Mouse (Mus musculus) embryonic facial prominence, embryonic 13.5 days (tissue): ENCODE measurements at regions not wholly inside any gene's neighbourhood (a gene's known extent, or its start where the extent isn't known, plus 50 kb on each side); places are given as distances from the start of the nearest gene placed in this dataset.
"Not testable (repeated sequence)": the region's sequence is repeated elsewhere in the genome, so short reads cannot be mapped to it uniquely, and the experiment has no call there.

Source experiments
- ATAC-seq: fragments of 200-750 bp; cut with Nextera tagmentation; 2 replicates; pipeline ENCODE4 v1.8.0; 2017; ENCODE audit warnings: low read depth; ENCODE audit not compliant: insufficient number of reproducible peaks, insufficient read depth, low FRiP score, low TSS enrichment
- H3K27ac ChIP-seq: fragments of 300-500 bp; sonication (generic); 2 replicates; pipeline ENCODE4 v1.5.1; 2015; ENCODE audit warnings: moderate library complexity, mild to moderate bottlenecking, inconsistent platforms
- H3K27me3 ChIP-seq: fragments of 300-500 bp; sonication (generic); 2 replicates; pipeline ENCODE4 v1.6.1; 2015; ENCODE audit warnings: mild to moderate bottlenecking, inconsistent platforms
- H3K36me3 ChIP-seq: fragments of 300-500 bp; sonication (generic); 2 replicates; pipeline ENCODE4 v1.6.1; 2015; ENCODE audit warnings: mild to moderate bottlenecking, inconsistent platforms
- H3K4me1 ChIP-seq: fragments of 300-500 bp; sonication (generic); 2 replicates; pipeline ENCODE4 v1.6.1; 2015; ENCODE audit warnings: inconsistent platforms
- H3K4me2 ChIP-seq: fragments of 300-500 bp; sonication (generic); 2 replicates; pipeline ENCODE4 v1.6.1; 2015; ENCODE audit warnings: moderate library complexity, mild to moderate bottlenecking, inconsistent platforms
- H3K4me3 ChIP-seq: fragments of 300-500 bp; sonication (generic); 2 replicates; pipeline ENCODE4 v1.5.1; 2015; ENCODE audit warnings: mild to moderate bottlenecking, inconsistent platforms
- H3K9ac ChIP-seq: fragments of 300-500 bp; sonication (generic); 2 replicates; pipeline ENCODE4 v1.6.1; 2015; ENCODE audit warnings: mild to moderate bottlenecking, inconsistent platforms
- H3K9me3 ChIP-seq: fragments of 300-500 bp; sonication (generic); 2 replicates; pipeline ENCODE4 v1.6.1; 2016; ENCODE audit warnings: inconsistent platforms
- WGBS: fragments of 180-500 bp; shearing (Covaris S2); methylation state at CpG from one replicate; pipeline ENCODE4 v1.1.7; 2015; ENCODE audit warnings: mixed read lengths; 5-methylcytosine and 5-hydroxymethylcytosine counted together

GRCm38 (mm10) chr7:58436888-58437625 lies 218.9 kb upstream of the Atp10a start:
- H3K4me1 ChIP-seq, result no peaks in the 10 kb centered on the region
- H3K4me2 ChIP-seq, result no peak overlapping the region
- no peak overlapping the region for H3K27ac ChIP-seq
- no peak for ATAC-seq
- H3K4me3 ChIP-seq, result no peak overlapping the region
- no peaks in the 10 kb centered on the region for H3K27me3 ChIP-seq
- no peaks in the 10 kb centered on the region for H3K36me3 ChIP-seq
- H3K9ac ChIP-seq, result no peak overlapping the region
- no peaks in the 10 kb centered on the region for H3K9me3 ChIP-seq
- 53% methylated on average over 2 of the region's 2 CpGs for WGBS

- no peak overlapping the region for H3K4me2 ChIP-seq
- 88% methylated on average over 1 of the region's 1 CpGs for WGBS
- H3K27ac ChIP-seq, result no peak overlapping the region
- no peak for ATAC-seq
- H3K4me3 ChIP-seq, result no peak overlapping the region
- H3K9me3 ChIP-seq, result no peaks in the 10 kb centered on the region
- H3K36me3 ChIP-seq, result no peaks in the 10 kb centered on the region
- no peaks in the 10 kb centered on the region for H3K27me3 ChIP-seq
- no peak overlapping the region for H3K9ac ChIP-seq
- H3K4me1 ChIP-seq, result no peaks in the 10 kb centered on the region
Measured at GRCm38 (mm10) chr7:58442535-58443184, 213.3 kb upstream of the Atp10a start.

- Histone ChIP-seq H3K4me3 (no peak overlapping the region), H3K36me3 (no peaks in the 10 kb centered on the region), H3K27ac (no peak overlapping the region), H3K4me1 (no peaks in the 10 kb centered on the region), H3K27me3 (no peaks in the 10 kb centered on the region), H3K9me3 (no peaks in the 10 kb centered on the region), H3K4me2 (no peak overlapping the region), H3K9ac (no peak overlapping the region)
- no peak for ATAC-seq
- WGBS, result 79% methylated on average over 3 of the region's 3 CpGs
Measured at GRCm38 (mm10) chr7:58443297-58443696, 212.7 kb upstream of the Atp10a start.

- Histone ChIP-seq H3K4me1 (no peaks in the 10 kb centered on the region), H3K27me3 (no peaks in the 10 kb centered on the region), H3K4me2 (no peak overlapping the region), H3K4me3 (no peak overlapping the region), H3K36me3 (no peaks in the 10 kb centered on the region), H3K9me3 (no peaks in the 10 kb centered on the region), H3K27ac (no peak overlapping the region), H3K9ac (no peak overlapping the region)
- ATAC-seq, result no peak
- 94% methylated on average over 1 of the region's 1 CpGs for WGBS
Measured at GRCm38 (mm10) chr7:58445781-58446180, 210.2 kb upstream of the Atp10a start.

- H3K9ac ChIP-seq, result no peak overlapping the region
- no peaks in the 10 kb centered on the region for H3K4me1 ChIP-seq
- H3K36me3 ChIP-seq, result no peaks in the 10 kb centered on the region
- no peak overlapping the region for H3K27ac ChIP-seq
- H3K27me3 ChIP-seq, result no peaks in the 10 kb centered on the region
- no peak overlapping the region for H3K4me2 ChIP-seq
- ATAC-seq, result no peak
- no peaks in the 10 kb centered on the region for H3K9me3 ChIP-seq
- no peak overlapping the region for H3K4me3 ChIP-seq
Measured at GRCm38 (mm10) chr7:58446261-58446660, 209.7 kb upstream of the Atp10a start.

- Histone ChIP-seq H3K27me3 (no peaks in the 10 kb centered on the region), H3K36me3 (no peaks in the 10 kb centered on the region), H3K9ac (no peak overlapping the region), H3K9me3 (no peaks in the 10 kb centered on the region), H3K4me1 (no peaks in the 10 kb centered on the region), H3K4me3 (no peak overlapping the region), H3K27ac (no peak overlapping the region), H3K4me2 (no peak overlapping the region)
- 46% methylated on average over 3 of the region's 3 CpGs for WGBS
- no peak for ATAC-seq
Measured at GRCm38 (mm10) chr7:58448727-58449126, 207.2 kb upstream of the Atp10a start.

GRCm38 (mm10) chr7:58451981-58452380 lies 204.0 kb upstream of the Atp10a start:
- no peaks in the 10 kb centered on the region for H3K36me3 ChIP-seq
- H3K27me3 ChIP-seq, result no peaks in the 10 kb centered on the region
- no peak overlapping the region for H3K9ac ChIP-seq
- no peak overlapping the region for H3K27ac ChIP-seq
- 72% methylated on average over 1 of the region's 1 CpGs for WGBS
- ATAC-seq, result no peak
- H3K4me3 ChIP-seq, result no peak overlapping the region
- no peak overlapping the region for H3K4me2 ChIP-seq
- no peaks in the 10 kb centered on the region for H3K9me3 ChIP-seq
- no peaks in the 10 kb centered on the region for H3K4me1 ChIP-seq

- 92% methylated on average over 3 of the region's 3 CpGs for WGBS
- not testable (repeated sequence) for H3K4me2 ChIP-seq, H3K4me1 ChIP-seq, H3K4me3 ChIP-seq, H3K27me3 ChIP-seq, H3K9ac ChIP-seq, H3K9me3 ChIP-seq, ATAC-seq, H3K36me3 ChIP-seq, H3K27ac ChIP-seq
Measured at GRCm38 (mm10) chr7:58458146-58458545, 197.8 kb upstream of the Atp10a start.

- H3K9ac ChIP-seq, result no peak overlapping the region
- no peak for ATAC-seq
- no peaks in the 10 kb centered on the region for H3K4me1 ChIP-seq
- WGBS, result 89% methylated on average over 2 of the region's 2 CpGs
- no peak overlapping the region for H3K27ac ChIP-seq
- no peaks in the 10 kb centered on the region for H3K9me3 ChIP-seq
- H3K27me3 ChIP-seq, result no peaks in the 10 kb centered on the region
- no peak overlapping the region for H3K4me3 ChIP-seq
- no peaks in the 10 kb centered on the region for H3K36me3 ChIP-seq
- H3K4me2 ChIP-seq, result no peak overlapping the region
Measured at GRCm38 (mm10) chr7:58460939-58461338, 195.0 kb upstream of the Atp10a start.

- WGBS, result 62% methylated on average over 3 of the region's 3 CpGs
- Histone ChIP-seq H3K27me3 (no peaks in the 10 kb centered on the region), H3K36me3 (no peaks in the 10 kb centered on the region), H3K27ac (no peak overlapping the region), H3K4me1 (no peaks in the 10 kb centered on the region), H3K9ac (no peak overlapping the region), H3K9me3 (no peaks in the 10 kb centered on the region), H3K4me2 (no peak overlapping the region), H3K4me3 (no peak overlapping the region)
- ATAC-seq, result no peak
Measured at GRCm38 (mm10) chr7:58473150-58473549, 182.8 kb upstream of the Atp10a start.

GRCm38 (mm10) chr7:58475139-58475538 lies 180.8 kb upstream of the Atp10a start:
- Histone ChIP-seq H3K27ac (no peak overlapping the region), H3K27me3 (no peaks in the 10 kb centered on the region), H3K9ac (no peak overlapping the region), H3K36me3 (no peaks in the 10 kb centered on the region), H3K4me3 (no peak overlapping the region), H3K4me2 (no peak overlapping the region), H3K9me3 (no peaks in the 10 kb centered on the region), H3K4me1 (no peaks in the 10 kb centered on the region)
- WGBS, result 79% methylated on average over 2 of the region's 2 CpGs
- no peak for ATAC-seq

- ATAC-seq, result no peak
Measured at GRCm38 (mm10) chr7:58488250-58488649, 167.7 kb upstream of the Atp10a start.

More at GRCm38 (mm10) chr7:58488250-58488649, 167.7 kb upstream of the Atp10a start:
- Histone ChIP-seq H3K27ac (no peak overlapping the region), H3K4me1 (no peaks in the 10 kb centered on the region), H3K9me3 (no peaks in the 10 kb centered on the region), H3K27me3 (no peaks in the 10 kb centered on the region), H3K4me2 (no peak overlapping the region), H3K36me3 (no peaks in the 10 kb centered on the region), H3K9ac (no peak overlapping the region), H3K4me3 (no peak overlapping the region)
- WGBS, result 73% methylated on average over 2 of the region's 2 CpGs
